In the genomic region with DNA sequence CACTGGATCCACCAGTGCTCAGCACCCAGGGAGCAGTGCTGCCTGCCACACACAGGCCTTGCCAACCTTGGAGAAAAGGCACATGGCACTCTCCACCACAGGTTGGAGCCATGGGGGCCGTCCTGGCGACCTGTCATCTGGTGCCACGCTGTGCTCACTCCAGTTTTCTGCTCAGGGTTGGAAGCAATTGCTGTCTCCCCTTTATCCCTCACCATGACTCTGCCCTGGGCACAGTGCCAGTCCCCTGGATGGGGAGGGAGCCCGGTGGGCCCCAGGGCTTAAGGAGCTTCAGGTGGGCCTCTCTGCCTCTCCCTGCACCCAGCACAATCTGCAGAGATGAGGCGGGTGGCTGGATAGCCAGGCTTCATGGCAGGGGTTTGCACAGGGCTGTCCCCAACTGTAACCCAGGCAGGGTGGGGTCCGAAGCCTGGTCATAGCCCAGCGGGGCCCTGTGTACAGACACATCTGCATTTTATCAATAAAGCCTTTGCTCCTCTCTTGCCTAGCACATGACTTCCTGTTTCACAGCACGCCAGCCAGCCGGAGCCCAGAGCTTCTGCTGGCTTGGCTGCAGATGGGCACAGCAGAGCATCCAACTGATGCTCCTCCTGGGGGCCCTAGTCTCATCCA, we compare ENCODE assay signal across 9 mouse cellular contexts. TPM values are rescaled to one million over a fixed set of nuclear protein-coding genes. Genes with fewer than 3 reads are reported as not detected.
DNase-seq lines count a peak whose midpoint lies in the region; ATAC-seq and TF ChIP-seq lines count a peak whose summit lies in the region.
"Had no signal": no experiment of that assay in that cellular context is flagged by ENCODE, and none has a peak within 500 bp of the region (broad histone marks: within the 10 kb centered on the region; RNA-seq: fewer than 3 reads in every experiment).

No protein-coding gene starts in this region.

- no peak for TF ChIP-seq POLR2A in lung, adult 2 months (IDR thresholded peaks at IDR 0.05; ENCODE audit: borderline replicate concordance, extremely low read depth, low read depth, low read length)

- no peak overlapping the region for H3K4me2 ChIP-seq in liver, embryonic 16.5 days (ENCODE audit: low read depth, low read length)
- H3K4me2 ChIP-seq: liver, embryonic 13.5 days had no signal

- H3K36me3 ChIP-seq in liver, embryonic 16.5 days (ENCODE audit: control insufficient read depth, insufficient read depth) = no peaks in the 10 kb centered on the region
- peaks cover 12% of the 10 kb centered on the region for H3K36me3 ChIP-seq in embryonic facial prominence, embryonic 10.5 days (replicated peaks)
- H3K36me3 ChIP-seq: liver, embryonic 13.5 days had no signal

- peak; percentile 25; the same call in 1 of the 2 replicates for ATAC-seq in liver, embryonic 16.5 days (ENCODE audit: low read depth)

- H3K4me3 ChIP-seq in liver, embryonic 16.5 days (ENCODE audit: low read depth, low read length) = no peak overlapping the region
- 0 out of 2 replicates have a peak overlapping the region, but pooled peaks have one; percentile 8 for H3K4me3 ChIP-seq in embryonic facial prominence, embryonic 10.5 days
- H3K4me3 ChIP-seq in lung, adult 2 months (replicated peaks; ENCODE audit: extremely low read depth, low read depth, low read length) = no peak overlapping the region
- H3K4me3 ChIP-seq: liver, embryonic 13.5 days had no signal

- no peak overlapping the region for H3K27ac ChIP-seq in liver, embryonic 16.5 days (ENCODE audit: low read length)
- H3K27ac ChIP-seq in embryonic facial prominence, embryonic 10.5 days (replicated peaks) = peak overlapping the region; percentile 49; the same call in 1 of the 2 replicates
- H3K27ac ChIP-seq: liver, embryonic 13.5 days had no signal

- no peak for TF ChIP-seq CTCF in lung, adult 2 months (IDR thresholded peaks at IDR 0.05; ENCODE audit: insufficient read depth, low read length)

- peak; percentile 50 for DNase-seq in gastrocnemius, postnatal 10 days
- no peak for DNase-seq in gastrocnemius, postnatal 14 days
- no peak for DNase-seq in liver
- DNase-seq in embryonic facial prominence, embryonic 10.5 days (ENCODE audit: low spot score) = no peak
- peak; percentile 33 to 51 for DNase-seq in layer of hippocampus, postnatal 36 days
- no peak for DNase-seq in urinary bladder, postnatal 36 days (ENCODE audit: low spot score in 2 of 2)
- no peak for DNase-seq in lung, adult 2 months
- DNase-seq: liver, embryonic 13.5 days had no signal

- intact Hi-C loops in gastrocnemius, postnatal 14 days (cut with DNase I; ENCODE audit: low total_unique reads) = loop anchor here (10.0 kb wide), 1 partner anchor 131 kb away; a partner anchor contains a TSS

- WGBS in liver, embryonic 16.5 days (ENCODE audit: insufficient replicate concordance) = 49% methylated on average over 9 of the region's 9 CpGs
- WGBS in embryonic facial prominence, embryonic 10.5 days = 68% methylated on average over 9 of the region's 9 CpGs
- 64% methylated on average over 9 of the region's 9 CpGs for WGBS in lung, adult 2 months

- no peaks in the 10 kb centered on the region; the same call in 1 of the 2 replicates for H3K4me1 ChIP-seq in liver, embryonic 16.5 days (ENCODE audit: control insufficient read depth, low read depth, low read length)
- H3K4me1 ChIP-seq in embryonic facial prominence, embryonic 10.5 days = peaks cover 27% of the 10 kb centered on the region
- 0 out of 2 replicates have a peak, but pooled peaks cover 2% of the 10 kb centered on the region for H3K4me1 ChIP-seq in lung, adult 2 months (ENCODE audit: control insufficient read depth, insufficient read depth, low read length)

- no peaks in the 10 kb centered on the region for H3K9me3 ChIP-seq in liver, embryonic 16.5 days (replicated peaks; ENCODE audit: control insufficient read depth, low read length)
- H3K9me3 ChIP-seq in embryonic facial prominence, embryonic 10.5 days = no peaks in the 10 kb centered on the region
- H3K9me3 ChIP-seq: liver, embryonic 13.5 days had no signal

- H3K9ac ChIP-seq in liver, embryonic 16.5 days (ENCODE audit: low read depth, low read length) = no peak overlapping the region
- H3K9ac ChIP-seq: liver, embryonic 13.5 days had no signal

- no peaks in the 10 kb centered on the region for H3K27me3 ChIP-seq in liver, embryonic 16.5 days (ENCODE audit: control insufficient read depth, insufficient read depth, low read depth, low read length)
- H3K27me3 ChIP-seq in embryonic facial prominence, embryonic 10.5 days (replicated peaks; ENCODE audit: low read depth, poor library complexity, severe bottlenecking) = no peaks in the 10 kb centered on the region

RNA-seq across cellular contexts. Expression of a gene that starts 1.5 kb away (rescaled TPM):
- total RNA-seq in gastrocnemius, postnatal 10 days (2021) = 10 to 100 TPM; 65.0 to 72.7 TPM
- total RNA-seq in gastrocnemius, postnatal 14 days (2021) = 100 to 1,000 TPM; 113 to 188 TPM
- polyA plus RNA-seq in liver, embryonic 16.5 days (2015; fragmentation: Nextera tagmentation; extraction: Ambion mirVana) = 0.07 and 0.15 TPM in 2 replicates
- 0.22 TPM in 1 of 2 replicates, not detected in the other for polyA plus RNA-seq in embryonic facial prominence, embryonic 10.5 days (2016; fragmentation: Nextera tagmentation; extraction: Ambion mirVana)
- total RNA-seq in layer of hippocampus, postnatal 36 days (2021) = not detected
- polyA plus RNA-seq in lung, adult 2 months (2012; rRNA removed) = 0.14 and 0.20 TPM in 2 replicates

RNA-seq across cellular contexts. Expression of a gene that starts 11.1 kb away (rescaled TPM):
- total RNA-seq in gastrocnemius, postnatal 10 days (2021) = 1 to 10 TPM; 4.5 to 4.6 TPM
- 1 to 10 TPM; 3.3 to 4.3 TPM for total RNA-seq in gastrocnemius, postnatal 14 days (2021)
- polyA plus RNA-seq in liver, embryonic 16.5 days (2015; fragmentation: Nextera tagmentation; extraction: Ambion mirVana) = 62.9 and 70.5 TPM in 2 replicates
- 1.1 and 1.3 TPM in 2 replicates for polyA plus RNA-seq in embryonic facial prominence, embryonic 10.5 days (2016; fragmentation: Nextera tagmentation; extraction: Ambion mirVana)
- 1 to 10 TPM; 5.8 to 8.7 TPM for total RNA-seq in layer of hippocampus, postnatal 36 days (2021)
- 7.6 and 8.7 TPM in 2 replicates for polyA plus RNA-seq in lung, adult 2 months (2012; rRNA removed)

RNA-seq across cellular contexts. Expression of a gene that starts 17.8 kb away (rescaled TPM):
- total RNA-seq in gastrocnemius, postnatal 10 days (2021) = under 1 TPM; 0.40 to 0.50 TPM
- under 1 TPM; 0.25 to 0.42 TPM for total RNA-seq in gastrocnemius, postnatal 14 days (2021)
- polyA plus RNA-seq in liver, embryonic 16.5 days (2015; fragmentation: Nextera tagmentation; extraction: Ambion mirVana) = 0.34 and 0.35 TPM in 2 replicates
- polyA plus RNA-seq in embryonic facial prominence, embryonic 10.5 days (2016; fragmentation: Nextera tagmentation; extraction: Ambion mirVana) = 0.17 TPM in 1 of 2 replicates, not detected in the other
- total RNA-seq in layer of hippocampus, postnatal 36 days (2021) = 1 to 10 TPM; 2.0 to 2.8 TPM
- polyA plus RNA-seq in lung, adult 2 months (2012; rRNA removed) = 1.1 and 1.4 TPM in 2 replicates
- polyA plus RNA-seq: liver, embryonic 13.5 days had no signal

RNA-seq across cellular contexts. Expression of a gene that starts 51.9 kb away (rescaled TPM):
- total RNA-seq in gastrocnemius, postnatal 10 days (2021) = 1 to 10 TPM; 1.8 to 2.6 TPM
- total RNA-seq in gastrocnemius, postnatal 14 days (2021) = 1 to 10 TPM; 1.7 to 1.9 TPM
- 1.1 TPM in 2 replicates for polyA plus RNA-seq in liver, embryonic 16.5 days (2015; fragmentation: Nextera tagmentation; extraction: Ambion mirVana)
- 47.9 and 48.1 TPM in 2 replicates for polyA plus RNA-seq in embryonic facial prominence, embryonic 10.5 days (2016; fragmentation: Nextera tagmentation; extraction: Ambion mirVana)
- total RNA-seq in layer of hippocampus, postnatal 36 days (2021) = 10 to 100 TPM; 63.5 to 69.2 TPM
- polyA plus RNA-seq in lung, adult 2 months (2012; rRNA removed) = 7.1 and 9.0 TPM in 2 replicates

RNA-seq across cellular contexts. Expression of a gene that starts 52.7 kb away (rescaled TPM):
- total RNA-seq in gastrocnemius, postnatal 10 days (2021) = 10 to 100 TPM; 23.3 to 27.6 TPM
- 10 to 100 TPM; 14.8 to 17.4 TPM for total RNA-seq in gastrocnemius, postnatal 14 days (2021)
- 4.2 and 4.9 TPM in 2 replicates for polyA plus RNA-seq in liver, embryonic 16.5 days (2015; fragmentation: Nextera tagmentation; extraction: Ambion mirVana)
- 13.2 and 13.5 TPM in 2 replicates for polyA plus RNA-seq in embryonic facial prominence, embryonic 10.5 days (2016; fragmentation: Nextera tagmentation; extraction: Ambion mirVana)
- 10 to 100 TPM; 13.4 to 14.5 TPM for total RNA-seq in layer of hippocampus, postnatal 36 days (2021)
- 26.0 and 31.7 TPM in 2 replicates for polyA plus RNA-seq in lung, adult 2 months (2012; rRNA removed)

Comparison
In these comparisons a context has a peak if more than half of its experiments do, and no peak if none do; other contexts are left out.
1. DNase-seq: peak in gastrocnemius, postnatal 10 days (single experiment) and layer of hippocampus, postnatal 36 days (2 of 2); none in gastrocnemius, postnatal 14 days (single experiment), liver (single experiment), embryonic facial prominence, embryonic 10.5 days (single experiment), urinary bladder, postnatal 36 days (0 of 2) and lung, adult 2 months (single experiment).
2. RNA of a gene that starts 1.5 kb away (total RNA-seq): 113 to 188 TPM in gastrocnemius, postnatal 14 days and 65.0 to 72.7 TPM in gastrocnemius, postnatal 10 days; not detected in layer of hippocampus, postnatal 36 days; every median in the first group is over 10 times any median in the second.